Mouse (Mus musculus) lung, postnatal 0 days (tissue): Measurements from ENCODE around the gene Ehd3.

Experiments
- CTCF ChIP-seq: IDR thresholded peaks from 2 replicates; pipeline ENCODE4 v1.5.1; 2016; ENCODE audit warnings: antibody characterized with exemption, mild to moderate bottlenecking
- EP300 ChIP-seq: IDR thresholded peaks from 2 replicates; pipeline ENCODE4 v1.6.1; 2016; ENCODE audit warnings: antibody characterized with exemption, mild to moderate bottlenecking, control low read depth

DNA sequence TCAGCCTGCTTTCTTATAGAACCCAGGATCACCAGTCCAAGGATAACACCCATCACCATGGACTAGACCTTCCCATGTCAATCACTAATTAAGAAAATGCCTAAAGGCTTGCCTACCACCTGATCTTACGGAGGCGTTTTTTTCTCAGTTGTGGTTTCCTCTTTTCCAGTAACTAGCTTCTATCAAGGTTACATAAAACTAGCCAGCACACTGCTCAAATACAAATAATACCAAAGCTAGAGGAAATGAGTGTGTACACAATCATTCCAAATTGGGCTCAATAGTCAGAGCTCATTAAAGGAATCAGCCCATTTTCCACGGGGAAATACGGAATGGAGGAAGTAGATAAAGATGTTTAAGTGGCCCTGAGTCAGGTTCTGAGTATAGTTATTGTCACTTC is 71.3 kb downstream of the Ehd3 start:
- TF ChIP-seq EP300 (no peak), CTCF (no peak)
